Mouse (Mus musculus) G1E (cell line): ENCODE results near the gene Setd5.

Source experiments
- CTCF ChIP-seq: IDR thresholded peaks from 2 replicates; pipeline ENCODE4 v1.5.1; 2012; ENCODE audit warnings: low read depth, low read length, inconsistent platforms, mixed read lengths
- GATA1 ChIP-seq: IDR thresholded peaks from 2 replicates; pipeline ENCODE4 v1.6.1; 2012; ENCODE audit warnings: borderline replicate concordance, low read length, inconsistent platforms, mixed read lengths
- GATA2 ChIP-seq: IDR thresholded peaks from 2 replicates; pipeline ENCODE4 v1.6.1; 2012; ENCODE audit warnings: low read depth, low read length, inconsistent platforms, borderline replicate concordance
- POLR2AphosphoS5 ChIP-seq: IDR thresholded peaks from 2 replicates; pipeline ENCODE4 v1.6.1; 2012; ENCODE audit warnings: low read depth, low read length, inconsistent platforms; ENCODE audit not compliant: insufficient replicate concordance
- TAL1 ChIP-seq: conservative IDR thresholded peaks from 2 replicates; pipeline ENCODE4 v1.6.1; 2012; ENCODE audit warnings: low read depth, low read length, inconsistent platforms, mixed read lengths

GRCm38 (mm10) chr6:113095547-113095946 lies 18.4 kb downstream of the Setd5 start:
- TF ChIP-seq CTCF (no peak), GATA1 (no peak), TAL1 (no peak), POLR2AphosphoS5 (no peak), GATA2 (no peak)
